Mouse (Mus musculus) fat pad, adult 2 months (tissue): ENCODE results near the gene Ccl2.

Source experiments
- DNase-seq: peaks from one replicate; pipeline ENCODE4 v3.0.0-alpha.2; 2011; ENCODE audit warnings: low read depth, low spot score; ENCODE audit errors: extremely low read depth

The Ccl2 gene

GRCm38 (mm10) chr11:82035356-82035755 lies at the start of gene Ccl2:
TSS of gene Ccl2 (plus strand) at chr11:82035571.
- DNase-seq, result no peak

- no peak for DNase-seq
Observed at GRCm38 (mm10) chr11:81996172-81996841, 39.1 kb upstream of the Ccl2 start.

DNA sequence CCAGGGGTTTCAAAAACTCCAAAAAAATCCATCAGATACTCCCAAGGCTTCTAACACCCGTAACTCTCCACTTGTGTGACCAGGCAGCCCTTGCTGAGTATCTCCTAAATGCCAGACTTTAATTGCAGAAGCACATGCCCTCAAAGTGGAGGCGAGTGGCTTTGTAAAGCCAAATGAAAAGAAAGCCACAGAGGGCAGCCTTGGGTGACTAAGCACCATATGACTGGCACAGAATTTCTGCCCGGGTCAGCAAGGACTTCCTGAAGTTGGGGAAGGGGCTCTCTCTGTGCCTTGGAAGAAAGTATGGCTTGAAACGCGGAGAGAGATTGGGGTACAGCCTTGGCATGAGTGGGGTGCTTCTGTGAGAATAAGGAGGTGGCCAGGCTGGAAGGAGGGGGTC lies 38.3 kb upstream of the Ccl2 start:
- no peak for DNase-seq

DNA sequence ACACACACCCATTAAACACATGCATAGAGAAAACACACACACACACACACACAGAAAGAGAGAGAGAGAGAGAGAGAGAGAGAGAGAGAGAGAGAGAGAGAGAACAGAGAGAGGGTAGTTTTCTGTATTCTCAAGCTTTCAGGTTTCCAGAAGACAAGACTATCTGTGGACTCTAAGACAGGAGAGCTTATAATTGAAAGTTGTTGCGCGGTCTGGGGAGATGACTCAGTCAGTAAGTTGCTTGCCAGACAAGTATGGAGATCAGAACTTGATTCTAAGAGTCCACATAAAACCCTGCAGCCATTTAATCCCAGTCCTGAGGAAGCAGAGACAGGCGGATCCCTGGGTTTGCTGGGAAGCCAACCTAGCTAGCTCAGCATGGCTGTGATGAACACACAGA lies 36.7 kb upstream of the Ccl2 start:
- no peak for DNase-seq

GRCm38 (mm10) chr11:81999469-81999868 lies 35.9 kb upstream of the Ccl2 start:
- no peak for DNase-seq

DNA sequence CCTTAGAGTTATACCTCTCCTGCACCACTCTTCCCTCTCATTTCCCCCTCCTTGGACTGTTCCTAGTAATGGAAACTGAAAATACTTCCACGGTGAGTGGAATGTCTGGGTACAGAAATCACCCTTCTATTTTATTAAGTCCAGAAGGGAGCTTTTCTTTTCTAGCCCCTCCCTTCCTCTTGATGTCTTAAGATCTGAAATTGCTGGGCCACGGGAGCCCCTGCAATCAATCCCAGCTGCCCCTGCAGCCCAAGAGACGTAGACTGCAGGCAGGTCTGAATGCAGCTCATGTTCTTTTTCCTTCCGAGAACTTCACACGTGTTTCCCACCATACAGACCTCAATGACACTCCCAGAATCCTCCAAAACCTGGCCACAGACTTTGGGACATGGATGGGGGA lies 34.8 kb upstream of the Ccl2 start:
- DNase-seq, result no peak

DNA sequence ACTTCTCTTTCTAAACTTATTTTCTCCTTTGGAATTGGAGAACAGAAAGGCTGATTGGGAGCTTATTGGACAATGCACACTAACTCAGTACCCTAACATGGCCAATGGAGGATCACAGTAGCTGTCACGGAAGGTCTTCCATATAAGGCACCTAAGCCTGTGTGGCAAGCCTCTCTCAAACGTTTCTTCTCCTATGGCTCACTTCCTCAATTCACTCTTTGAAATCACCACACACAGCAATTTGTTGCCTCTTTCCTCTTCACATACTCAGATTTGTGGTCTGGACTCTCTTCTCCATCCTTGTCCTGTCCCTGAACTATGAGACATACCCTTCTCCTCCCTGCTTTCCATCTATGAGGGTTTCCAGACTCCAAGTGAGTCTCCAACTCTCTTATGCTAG lies 30.6 kb upstream of the Ccl2 start:
- no peak for DNase-seq

DNA sequence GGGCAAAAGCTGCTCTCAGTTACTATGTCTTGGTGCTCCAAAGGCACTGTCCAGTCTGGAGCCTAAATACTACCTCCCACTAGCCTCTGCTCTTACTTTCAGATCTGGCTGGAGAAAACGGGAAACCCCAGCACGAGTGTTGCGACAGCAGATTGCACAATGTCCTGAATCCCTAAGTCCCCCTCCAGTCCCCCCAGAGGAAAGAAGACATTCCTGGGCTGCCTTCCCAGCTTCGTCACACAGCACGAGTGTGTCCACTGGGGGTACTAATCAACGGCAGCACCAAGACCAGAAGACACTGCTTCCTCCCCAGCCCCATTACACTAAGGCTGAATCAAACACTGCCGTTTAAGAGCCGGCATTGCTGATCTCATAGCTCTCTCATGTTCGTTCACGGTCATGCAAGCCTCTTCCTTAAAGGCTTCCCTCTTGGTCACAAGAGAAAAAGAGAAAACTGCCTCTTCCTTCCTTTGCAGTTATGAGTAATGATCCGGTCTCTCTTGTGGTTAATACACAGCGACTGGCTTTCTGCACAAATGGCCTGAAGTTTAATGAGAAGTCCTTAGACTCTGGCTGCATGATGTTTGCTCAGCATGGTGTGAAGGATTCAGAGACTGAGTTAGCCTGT lies 28.5 kb upstream of the Ccl2 start:
- peak; percentile 11 for DNase-seq

DNA sequence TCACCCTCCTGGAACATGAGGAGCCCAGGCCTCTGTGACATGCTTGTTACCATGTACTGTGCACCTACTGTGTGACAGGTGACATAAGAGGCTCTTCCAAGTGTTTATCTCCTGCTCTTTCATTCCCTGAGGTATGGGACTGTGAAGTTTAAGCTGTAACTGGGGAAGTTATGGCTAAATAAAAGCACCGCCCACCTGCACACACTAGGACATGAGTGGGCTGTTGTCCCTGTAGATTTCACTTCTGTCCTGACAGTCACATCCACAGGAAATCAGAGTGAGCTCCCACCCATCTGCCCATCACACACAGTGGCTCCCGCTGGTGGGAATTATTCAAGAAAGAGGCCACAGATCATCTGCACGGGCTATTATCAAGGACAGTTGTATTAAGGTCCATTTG lies 25.3 kb upstream of the Ccl2 start:
- DNase-seq, result no peak

GRCm38 (mm10) chr11:82011411-82012193 lies 23.8 kb upstream of the Ccl2 start:
- DNase-seq, result no peak

DNA sequence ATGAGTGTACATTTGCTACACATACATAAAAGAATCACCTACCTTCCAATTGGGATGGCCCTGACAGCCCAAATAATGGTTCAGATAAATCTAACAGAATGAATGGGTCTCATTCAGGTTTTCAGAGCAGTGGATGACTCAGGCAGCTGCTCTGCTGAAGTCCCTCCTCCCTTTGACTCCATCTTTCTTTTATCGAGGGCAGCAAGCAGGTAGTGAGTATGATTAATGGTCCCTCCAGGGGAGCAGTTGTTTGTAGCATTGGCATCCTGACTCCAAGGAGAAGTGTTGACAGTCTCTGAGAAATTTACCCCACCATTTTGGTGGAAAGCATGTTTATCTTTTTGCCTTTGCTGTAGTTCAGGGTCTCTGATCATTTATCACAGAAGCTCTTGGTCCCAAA lies 21.6 kb upstream of the Ccl2 start:
- no peak for DNase-seq

DNA sequence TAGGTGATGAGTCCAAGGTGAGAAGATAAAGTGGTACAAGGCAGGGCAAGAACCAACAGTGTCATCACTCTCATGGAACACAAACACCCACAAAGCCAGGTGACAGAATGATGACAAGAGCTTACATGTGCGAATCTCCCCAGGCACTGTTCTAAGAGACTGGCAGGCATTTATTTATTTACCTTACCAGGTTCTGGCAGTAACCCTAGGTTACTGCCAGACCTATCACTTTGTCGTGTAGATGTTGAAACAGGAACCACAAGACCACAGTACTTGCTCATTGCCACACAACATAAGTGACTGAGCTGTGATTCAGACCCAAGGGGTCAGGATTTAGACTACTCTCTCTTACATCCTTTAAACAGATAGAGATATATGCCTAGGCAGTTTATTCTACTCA lies 20.3 kb upstream of the Ccl2 start:
- DNase-seq, result no peak

GRCm38 (mm10) chr11:82016181-82016780 lies 19.1 kb upstream of the Ccl2 start:
- DNase-seq, result no peak

GRCm38 (mm10) chr11:82019389-82019788 lies 16.0 kb upstream of the Ccl2 start:
- no peak for DNase-seq

DNA sequence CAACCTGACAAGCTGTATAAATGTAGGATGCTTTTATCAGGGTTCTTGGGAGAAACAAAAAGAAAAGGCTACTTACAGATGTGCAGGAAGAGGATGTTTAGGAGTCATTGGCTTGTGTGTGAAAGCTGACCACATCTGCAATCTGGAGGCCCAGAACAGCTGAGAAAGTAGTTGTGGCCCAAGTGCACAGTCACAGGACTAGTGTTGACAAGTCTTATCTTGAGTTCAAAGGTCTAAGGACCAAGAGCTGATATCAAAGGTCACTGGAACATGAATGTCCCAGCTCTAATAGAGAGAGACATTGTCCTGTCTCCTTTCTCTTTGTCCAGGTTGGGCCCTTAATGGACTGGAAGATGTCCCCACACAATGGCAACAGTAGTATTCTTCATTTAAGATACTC lies 15.6 kb upstream of the Ccl2 start:
- no peak for DNase-seq

DNA sequence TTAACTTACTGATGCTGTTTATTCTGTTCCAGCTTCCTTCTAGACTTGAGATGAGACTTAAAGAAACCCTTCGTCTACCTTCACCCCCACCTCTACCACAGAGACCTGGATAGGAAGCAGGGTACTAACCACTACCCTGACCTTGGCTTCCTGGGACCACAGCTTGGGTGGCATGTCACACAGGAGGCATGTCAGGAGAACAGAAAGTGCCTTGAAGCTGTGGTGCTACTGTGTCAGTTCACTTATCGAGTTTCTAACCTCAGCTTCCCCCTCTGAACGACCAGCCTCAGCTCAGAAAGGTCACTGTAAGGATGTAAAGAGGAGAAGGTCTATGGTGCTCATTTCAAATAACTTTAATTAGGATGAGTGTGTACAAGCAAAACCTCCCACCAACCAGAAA lies 14.0 kb upstream of the Ccl2 start:
- no peak for DNase-seq

GRCm38 (mm10) chr11:82022504-82023056 lies 12.8 kb upstream of the Ccl2 start:
- DNase-seq, result no peak

GRCm38 (mm10) chr11:82023769-82024168 lies 11.6 kb upstream of the Ccl2 start:
- DNase-seq, result no peak

GRCm38 (mm10) chr11:82030171-82030570 lies 5.2 kb upstream of the Ccl2 start:
- DNase-seq, result no peak

DNA sequence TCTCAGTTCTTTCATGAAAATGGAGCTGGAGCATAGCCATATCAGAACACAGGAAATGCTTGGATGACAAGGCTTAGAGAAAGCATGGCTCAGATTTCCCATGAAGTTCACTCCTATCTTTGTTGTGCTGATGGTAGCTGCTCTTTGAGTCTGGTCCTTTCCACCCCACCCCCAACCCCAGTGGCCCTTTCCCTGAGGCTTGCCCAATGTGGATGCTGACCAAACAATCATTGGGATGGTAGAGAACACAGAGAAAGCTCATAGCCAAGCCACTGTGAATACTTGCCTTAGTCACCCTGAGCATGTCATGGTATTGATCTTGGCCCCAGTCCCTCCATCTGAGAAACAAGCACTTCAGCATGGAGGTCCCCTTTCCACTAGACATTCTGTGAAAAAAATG lies 3.2 kb upstream of the Ccl2 start:
- DNase-seq, result no peak

- DNase-seq, result no peak
Observed at GRCm38 (mm10) chr11:82032678-82033344, 2.6 kb upstream of the Ccl2 start.
